Mouse (Mus musculus) hindbrain, embryonic 12.5 days (tissue): ENCODE results near the gene Hsp90aa1. TPM values are rescaled to one million over a fixed set of nuclear protein-coding genes. Genes with fewer than 3 reads are reported as not detected.
A peak's percentile ranks its signal among the peaks of the same experiment; 100 is the strongest.
"Not testable (repeated sequence)": the region's sequence is repeated elsewhere in the genome, so short reads cannot be mapped to it uniquely, and the experiment has no call there.

Source experiments
- ATAC-seq: fragments of 200-750 bp; cut with Nextera tagmentation; 2 replicates; pipeline ENCODE4 v1.8.0; 2017; ENCODE audit warnings: moderate TSS enrichment; ENCODE audit not compliant: low FRiP score
- H3K27ac ChIP-seq: fragments of 300-500 bp; sonication (generic); 2 replicates; pipeline ENCODE4 v1.5.1; 2016; ENCODE audit warnings: mild to moderate bottlenecking
- H3K27me3 ChIP-seq: fragments of 300-500 bp; sonication (generic); 2 replicates; pipeline ENCODE4 v1.6.1; 2016; ENCODE audit warnings: mild to moderate bottlenecking
- H3K36me3 ChIP-seq: fragments of 300-500 bp; sonication (generic); 2 replicates; pipeline ENCODE4 v1.6.1; 2016; ENCODE audit warnings: mild to moderate bottlenecking
- H3K4me1 ChIP-seq: fragments of 300-500 bp; sonication (generic); 2 replicates; pipeline ENCODE4 v1.6.1; 2016
- H3K4me2 ChIP-seq: fragments of 300-500 bp; sonication (generic); replicated peaks from 2 replicates; pipeline ENCODE4 v1.6.1; 2016; ENCODE audit warnings: mild to moderate bottlenecking
- H3K4me3 ChIP-seq: fragments of 300-500 bp; sonication (generic); 2 replicates; pipeline ENCODE4 v1.5.1; 2016; ENCODE audit warnings: mild to moderate bottlenecking
- H3K9ac ChIP-seq: fragments of 300-500 bp; sonication (generic); 2 replicates; pipeline ENCODE4 v1.6.1; 2016; ENCODE audit warnings: mild to moderate bottlenecking, moderate library complexity
- H3K9me3 ChIP-seq: fragments of 300-500 bp; sonication (generic); replicated peaks from 2 replicates; pipeline ENCODE4 v1.6.1; 2016; ENCODE audit warnings: mild to moderate bottlenecking
- WGBS: fragments of 180-500 bp; shearing (Covaris S2); methylation state at CpG from one replicate; pipeline ENCODE4 v1.1.7; 2016; 5-methylcytosine and 5-hydroxymethylcytosine counted together
- polyA plus RNA-seq: library from polyadenylated mRNA; unstranded; fragments of >200 nt; fragmentation: Nextera tagmentation; extraction: Ambion mirVana; gene quantifications from 2 replicates; pipeline ENCODE4 v1.2.1, GENCODE M21; 2016

Hsp90aa1 gene
- polyA plus RNA-seq, 1 experiment from 2014 or later = 1,103 TPM

- WGBS = 75% methylated on average over 5 of the region's 5 CpGs
- H3K4me3 ChIP-seq = no peak overlapping the region
- ATAC-seq = no peak
Measured at GRCm38 (mm10) chr12:110697457-110697856, 5.1 kb downstream of the Hsp90aa1 start.

DNA sequence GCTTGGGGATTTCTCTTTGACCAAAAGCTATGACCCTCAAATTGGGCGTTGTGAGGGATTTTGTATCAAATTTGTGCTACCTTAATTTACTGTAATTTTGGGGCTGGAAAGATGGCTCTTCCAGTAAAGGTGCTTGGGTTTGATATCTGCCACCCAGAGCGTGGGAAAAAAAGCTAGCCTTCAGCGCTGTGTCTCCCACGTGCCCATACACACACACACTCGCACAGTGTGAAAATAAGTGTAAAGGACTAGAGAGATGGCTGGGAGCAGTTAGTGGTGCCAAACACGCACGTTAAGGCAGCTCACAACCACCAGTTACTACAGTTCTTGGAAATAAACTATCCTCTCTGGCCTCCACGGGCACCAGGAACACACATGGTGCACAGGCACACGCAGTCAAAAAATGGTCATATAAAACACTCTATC, 5.5 kb downstream of the Hsp90aa1 start:
- H3K4me1 ChIP-seq = peaks cover 18% of the 10 kb centered on the region
- H3K9me3 ChIP-seq = no peaks in the 10 kb centered on the region
- peak overlapping the region; percentile 97 for H3K27ac ChIP-seq
- 0 out of 2 replicates have a peak, but pooled peaks cover 2% of the 10 kb centered on the region for H3K27me3 ChIP-seq
- peaks cover 19% of the 10 kb centered on the region for H3K36me3 ChIP-seq
- WGBS = 59% methylated on average over 9 of the region's 9 CpGs
- ATAC-seq = no peak
- peak overlapping the region; percentile 100 for H3K9ac ChIP-seq
- peak overlapping the region; percentile 79 for H3K4me2 ChIP-seq
- H3K4me3 ChIP-seq = peak overlapping the region; percentile 98

More at GRCm38 (mm10) chr12:110697457-110697856, 5.1 kb downstream of the Hsp90aa1 start:
- Histone ChIP-seq H3K4me2 (no peak overlapping the region; the same call in 1 of the 2 replicates), H3K4me1 (peaks cover 18% of the 10 kb centered on the region), H3K9ac (no peak overlapping the region), H3K27me3 (0 out of 2 replicates have a peak, but pooled peaks cover 2% of the 10 kb centered on the region), H3K27ac (no peak overlapping the region), H3K9me3 (no peaks in the 10 kb centered on the region), H3K36me3 (peaks cover 16% of the 10 kb centered on the region)

DNA sequence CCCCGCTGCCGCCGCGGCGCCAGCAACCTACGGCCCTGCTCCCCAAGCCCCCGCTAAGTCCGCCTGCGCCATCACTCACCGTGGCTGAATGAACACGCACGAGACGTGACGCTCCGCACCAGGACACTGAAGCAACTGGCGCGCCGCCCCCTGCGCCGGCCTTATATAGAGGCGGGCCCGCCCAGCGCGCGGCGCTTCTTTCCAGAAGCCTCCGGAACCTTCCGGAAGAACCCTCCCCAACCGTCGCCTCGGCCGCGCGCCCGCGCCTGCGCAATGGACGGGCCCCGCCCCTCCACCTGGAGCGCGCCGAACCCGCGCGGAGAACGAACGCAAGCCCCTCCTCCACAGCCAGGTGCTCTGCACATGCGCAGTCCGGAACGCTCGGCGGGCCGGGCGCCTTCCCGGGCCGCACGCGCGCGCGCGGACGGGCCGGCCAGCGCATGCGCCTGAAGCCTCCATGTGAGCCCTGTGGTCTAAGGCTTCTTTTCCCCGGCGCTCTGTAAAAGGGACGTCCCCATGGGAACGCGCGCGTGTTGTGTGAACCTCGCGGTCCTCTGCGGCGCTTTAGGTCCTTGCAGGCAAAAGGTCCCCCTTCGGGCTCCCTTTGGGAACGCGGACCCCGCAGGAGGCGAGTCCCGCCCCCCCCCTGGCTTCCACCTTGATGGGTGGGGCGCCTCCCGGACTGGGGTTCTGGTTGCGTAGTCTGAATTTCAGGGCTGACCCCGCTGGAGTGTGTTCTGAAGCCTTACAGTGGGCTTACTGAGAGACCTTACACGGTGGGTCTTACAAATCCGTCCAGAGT, 6.2 kb downstream of the Hsp90aa1 start:
- H3K4me3 ChIP-seq = peak overlapping the region; percentile 98
- H3K9me3 ChIP-seq = no peaks in the 10 kb centered on the region
- peak overlapping the region; percentile 100 for H3K9ac ChIP-seq
- peaks cover 24% of the 10 kb centered on the region for H3K36me3 ChIP-seq
- whole genome bisulfite sequencing = under 1% methylated on average over 88 of the region's 89 CpGs
- ATAC-seq = peak; percentile 96
- H3K27me3 ChIP-seq = 0 out of 2 replicates have a peak, but pooled peaks cover 2% of the 10 kb centered on the region
- H3K27ac ChIP-seq = peak overlapping the region; percentile 97
- H3K4me2 ChIP-seq = peak overlapping the region; percentile 79
- peaks cover 14% of the 10 kb centered on the region for H3K4me1 ChIP-seq

GRCm38 (mm10) chr12:110695676-110696171, 6.8 kb downstream of the Hsp90aa1 start:
- peaks cover 26% of the 10 kb centered on the region for H3K36me3 ChIP-seq
- H3K27ac ChIP-seq = peak overlapping the region; percentile 97
- peak overlapping the region; percentile 79 for H3K4me2 ChIP-seq
- 0% methylated on average over 40 of the region's 55 CpGs for WGBS
- H3K9ac ChIP-seq = peak overlapping the region; percentile 100
- no peaks in the 10 kb centered on the region for H3K9me3 ChIP-seq
- H3K4me1 ChIP-seq = peaks cover 11% of the 10 kb centered on the region
- 0 out of 2 replicates have a peak, but pooled peaks cover 2% of the 10 kb centered on the region for H3K27me3 ChIP-seq
- H3K4me3 ChIP-seq = peak overlapping the region; percentile 98
- ATAC-seq = peak; percentile 78

GRCm38 (mm10) chr12:110693378-110693777, 9.2 kb downstream of the Hsp90aa1 start:
- H3K27ac ChIP-seq, H3K4me2 ChIP-seq, ATAC-seq, H3K9ac ChIP-seq, H3K4me3 ChIP-seq, H3K9me3 ChIP-seq, H3K27me3 ChIP-seq: not testable (repeated sequence)
- H3K4me1 ChIP-seq = peaks cover 11% of the 10 kb centered on the region
- H3K36me3 ChIP-seq = peaks cover 48% of the 10 kb centered on the region
- 82% methylated on average over 5 of the region's 5 CpGs for WGBS

- WGBS = 88% methylated on average over 6 of the region's 6 CpGs
- Histone ChIP-seq H3K4me2 (no peak overlapping the region), H3K4me1 (peaks cover 7% of the 10 kb centered on the region), H3K9ac (no peak overlapping the region), H3K27me3 (no peaks in the 10 kb centered on the region), H3K9me3 (no peaks in the 10 kb centered on the region), H3K36me3 (peaks cover 69% of the 10 kb centered on the region), H3K27ac (no peak overlapping the region), H3K4me3 (no peak overlapping the region)
- no peak for ATAC-seq
Measured at GRCm38 (mm10) chr12:110689919-110690643, 12.4 kb downstream of the Hsp90aa1 start.

GRCm38 (mm10) chr12:110688921-110689320, 13.6 kb downstream of the Hsp90aa1 start:
- H3K27me3 ChIP-seq, ATAC-seq, H3K4me3 ChIP-seq, H3K9ac ChIP-seq, H3K4me1 ChIP-seq, H3K27ac ChIP-seq, H3K4me2 ChIP-seq, H3K9me3 ChIP-seq: not testable (repeated sequence)
- H3K36me3 ChIP-seq = peaks cover 62% of the 10 kb centered on the region
- 95% methylated on average over 3 of the region's 3 CpGs for WGBS

GRCm38 (mm10) chr12:110687894-110688734, 14.4 kb downstream of the Hsp90aa1 start:
- H3K4me1 ChIP-seq = no peaks in the 10 kb centered on the region
- H3K4me3 ChIP-seq = no peak overlapping the region
- no peaks in the 10 kb centered on the region for H3K27me3 ChIP-seq
- no peak overlapping the region for H3K4me2 ChIP-seq
- WGBS = 79% methylated on average over 12 of the region's 12 CpGs
- ATAC-seq = no peak
- H3K27ac ChIP-seq = no peak overlapping the region
- no peaks in the 10 kb centered on the region for H3K9me3 ChIP-seq
- peaks cover 57% of the 10 kb centered on the region for H3K36me3 ChIP-seq
- H3K9ac ChIP-seq = no peak overlapping the region

- H3K4me3 ChIP-seq = no peak overlapping the region
- H3K4me2 ChIP-seq = no peak overlapping the region
- H3K9ac ChIP-seq = no peak overlapping the region
- no CpG with 5 or more reads among the region's 1 CpGs for WGBS
- peaks cover 22% of the 10 kb centered on the region for H3K36me3 ChIP-seq
- H3K9me3 ChIP-seq = no peaks in the 10 kb centered on the region
- 0 out of 2 replicates have a peak, but pooled peaks cover 4% of the 10 kb centered on the region for H3K4me1 ChIP-seq
- ATAC-seq = no peak
- H3K27me3 ChIP-seq = no peaks in the 10 kb centered on the region
- no peak overlapping the region for H3K27ac ChIP-seq
Measured at GRCm38 (mm10) chr12:110683580-110683979, 18.9 kb downstream of the Hsp90aa1 start.

DNA sequence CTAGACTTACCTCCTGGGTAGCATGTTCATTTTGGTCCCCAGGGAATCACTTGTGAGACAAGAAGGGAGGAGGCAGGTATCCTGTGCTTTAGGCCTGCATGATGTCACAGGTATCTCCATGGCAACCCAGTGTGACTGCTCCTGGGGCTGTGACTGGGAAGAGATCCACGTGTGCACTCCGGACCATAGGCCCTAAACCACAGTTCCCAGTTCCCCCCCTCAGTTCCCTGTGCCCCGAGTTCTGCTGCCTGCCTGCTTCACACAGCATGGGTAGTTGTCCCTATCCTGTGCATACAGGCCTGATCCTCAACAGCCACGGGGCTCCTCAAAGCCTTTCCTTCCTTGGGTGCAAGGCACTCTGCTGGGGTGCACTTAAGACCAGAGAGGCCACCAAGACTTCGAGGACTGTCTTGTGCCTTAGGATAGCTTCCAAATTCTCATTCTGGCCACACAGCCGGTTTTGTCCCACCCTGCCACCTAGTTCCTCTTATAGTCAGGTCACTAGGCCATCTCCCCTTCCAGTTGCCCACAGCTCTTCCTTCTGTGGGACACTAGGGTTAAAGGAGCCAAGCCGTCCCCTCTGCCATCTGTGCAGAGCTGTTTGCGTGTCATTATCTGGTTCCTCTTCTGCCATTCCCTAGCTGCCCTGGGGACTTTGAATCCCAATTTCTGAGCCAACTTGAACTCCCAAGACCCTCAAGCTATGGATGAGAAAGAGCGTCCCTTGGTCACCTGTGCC, 19.8 kb downstream of the Hsp90aa1 start, which contains the start of gene 1700001K19Rik:
1700001K19Rik (minus strand) TSS at position 59 of the 739 bp plus-strand sequence.
- Histone ChIP-seq H3K9ac (no peak within 1 kb of the TSS), H3K4me3 (no peak within 1 kb of the TSS), H3K9me3 (no peaks in the 10 kb centered on the region), H3K27ac (no peak within 1 kb of the TSS), H3K27me3 (no peaks in the 10 kb centered on the region), H3K4me1 (0 out of 2 replicates have a peak, but pooled peaks cover 4% of the 10 kb centered on the region), H3K4me2 (no peak within 1 kb of the TSS), H3K36me3 (peaks cover 14% of the 10 kb centered on the region; the same call in 1 of the 2 replicates)
- 79% methylated on average over 9 of the region's 9 CpGs for whole genome bisulfite sequencing
- ATAC-seq = no peak

DNA sequence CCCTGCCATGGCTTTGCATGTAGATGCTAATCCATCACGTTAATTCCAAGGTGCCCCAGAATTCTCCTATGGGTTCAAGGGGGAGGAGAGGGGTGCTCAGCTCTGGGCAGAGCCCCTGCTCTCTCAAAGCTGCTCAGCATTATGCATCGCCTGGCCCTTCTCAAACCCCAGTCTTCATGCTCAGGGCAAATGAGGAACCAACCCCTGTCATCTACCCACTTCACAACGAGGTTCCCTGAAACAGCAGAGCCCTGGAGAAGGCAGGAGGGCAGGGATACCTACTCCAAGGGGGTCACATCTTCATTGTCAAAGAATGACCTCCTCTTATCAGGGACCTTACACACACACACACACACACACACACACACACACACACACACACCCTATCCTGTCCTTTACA, 20.6 kb downstream of the Hsp90aa1 start:
- Histone ChIP-seq H3K9ac (no peak overlapping the region), H3K4me3 (no peak overlapping the region), H3K4me2 (no peak overlapping the region), H3K27ac (no peak overlapping the region), H3K36me3 (peaks cover 14% of the 10 kb centered on the region; the same call in 1 of the 2 replicates), H3K27me3 (no peaks in the 10 kb centered on the region), H3K9me3 (no peaks in the 10 kb centered on the region), H3K4me1 (0 out of 2 replicates have a peak, but pooled peaks cover 4% of the 10 kb centered on the region)
- whole genome bisulfite sequencing = 68% methylated on average over 3 of the region's 3 CpGs
- no peak for ATAC-seq
